Mouse (Mus musculus) activated CD4-positive, CD25-positive, alpha-beta regulatory T cell, adult 9 weeks (primary cell): Measurements from ENCODE around the gene Olfr134. TPM values are rescaled to one million over a fixed set of nuclear protein-coding genes. Genes with fewer than 3 reads are reported as not detected.

Experiments
- polyA plus RNA-seq: library from polyadenylated mRNA; unstranded; fragments of 100-300 nt; shearing (Covaris generic); gene quantifications from one replicate; pipeline ENCODE4 v1.2.1, GENCODE M21; 2017

The Olfr134 gene
- polyA plus RNA-seq = not detected

DNA sequence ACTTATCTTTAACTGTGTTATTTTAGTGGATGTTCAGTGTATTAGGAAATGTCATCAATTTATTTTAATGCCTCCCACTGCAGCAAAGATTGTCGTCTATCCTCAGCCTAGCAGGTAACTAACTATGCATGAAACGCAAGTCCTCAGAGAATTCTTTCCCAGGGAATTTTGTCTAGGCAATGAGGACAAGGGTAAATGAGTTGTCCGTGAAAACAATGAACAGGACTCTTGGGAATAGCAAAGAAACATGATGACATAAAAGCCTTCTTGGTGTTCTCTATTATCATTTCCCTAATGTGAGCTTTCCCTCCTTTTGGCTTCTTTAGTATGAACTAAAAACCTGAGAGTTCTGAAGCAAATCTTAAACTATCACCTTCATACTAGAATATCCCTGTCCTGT lies at the start of gene Olfr134:
TSS of gene Olfr134 (plus strand) at position 301 of the 400 bp plus-strand sequence.

DNA sequence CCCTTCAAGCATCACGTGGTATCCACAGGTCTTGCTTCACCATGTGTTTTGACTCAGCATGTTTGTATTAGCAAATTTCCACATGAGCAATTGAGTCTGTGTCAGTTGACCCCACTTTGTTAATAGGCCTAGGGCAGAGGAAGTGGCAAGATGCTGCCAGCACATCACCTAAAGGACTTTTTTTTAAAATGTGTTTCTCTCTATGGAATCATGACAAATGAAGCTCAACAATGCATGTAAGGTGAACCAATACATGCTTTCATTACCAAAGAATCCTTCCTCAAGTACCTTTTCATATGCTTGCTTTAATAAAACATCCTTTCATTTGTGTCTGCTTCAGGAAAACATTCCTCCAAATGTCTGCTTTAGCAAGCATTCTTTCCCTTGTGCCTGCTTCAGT lies 36.8 kb upstream of the Olfr134 start, which contains the start of gene Olfr132:
TSS of gene Olfr132 (minus strand) at position 101 of the 400 bp plus-strand sequence.

DNA sequence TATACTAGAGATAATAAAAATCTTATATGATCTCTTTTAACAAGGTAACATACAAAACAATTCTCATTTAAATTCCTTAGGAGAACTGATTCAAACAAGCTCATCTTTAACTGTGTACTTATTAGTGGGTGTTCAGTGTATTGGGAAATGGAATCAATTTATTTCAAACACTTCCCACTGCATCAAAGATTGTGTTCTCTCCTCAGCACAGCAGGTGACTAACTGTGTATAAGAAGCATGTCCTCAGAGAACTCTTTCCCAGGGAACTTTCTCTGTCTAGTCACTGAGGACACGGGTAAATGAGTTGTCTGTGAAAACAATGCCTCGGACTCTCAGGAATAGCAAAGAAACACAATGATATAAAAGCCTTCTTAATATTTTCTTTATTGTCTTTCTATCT lies 26.2 kb upstream of the Olfr134 start, which contains the start of gene Olfr133:
TSS of gene Olfr133 (plus strand) at position 301 of the 400 bp plus-strand sequence.

DNA sequence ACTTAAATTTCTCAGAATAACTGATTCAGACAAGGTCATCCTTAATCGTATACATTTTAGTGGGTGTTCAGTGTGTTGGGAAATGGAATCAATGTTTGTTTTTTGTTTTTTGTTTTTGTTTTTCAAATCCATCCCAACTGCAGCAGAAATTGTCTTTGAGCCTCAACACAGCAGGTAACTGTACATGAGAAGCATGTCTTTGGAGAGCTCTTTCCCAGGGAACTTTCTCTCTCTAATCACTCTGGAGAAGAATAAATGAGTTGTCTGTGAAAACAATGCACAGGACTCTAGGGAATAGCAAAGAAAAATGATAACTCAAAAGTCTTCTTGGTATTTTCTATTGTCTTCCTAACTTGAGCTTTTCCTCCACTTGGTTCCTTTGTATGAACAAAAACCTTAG lies 32.8 kb downstream of the Olfr134 start, which contains the start of gene Olfr135:
TSS of gene Olfr135 (plus strand) at position 301 of the 400 bp plus-strand sequence.

Other genes with a start within 250 kb of the Olfr134 start
- not detected for gene Olfr761, start 218.3 kb upstream of the Olfr134 start, polyA plus RNA-seq
- not detected for gene Olfr129, start 111.3 kb upstream of the Olfr134 start, polyA plus RNA-seq
- not detected for gene Olfr130, start 107.5 kb upstream of the Olfr134 start, polyA plus RNA-seq
- not detected for gene Olfr131, start 82.7 kb upstream of the Olfr134 start, polyA plus RNA-seq
- gene Olfr132, start 36.9 kb upstream of the Olfr134 start, polyA plus RNA-seq = not detected
- gene Olfr133, start 26.1 kb upstream of the Olfr134 start, polyA plus RNA-seq = not detected
- gene Olfr135, start 32.9 kb downstream of the Olfr134 start, polyA plus RNA-seq = not detected
- not detected for gene Olfr138, start 89.6 kb downstream of the Olfr134 start, polyA plus RNA-seq
- 0.16 TPM for gene Olfr137, start 136.2 kb downstream of the Olfr134 start, polyA plus RNA-seq
- not detected for gene Olfr136, start 158.4 kb downstream of the Olfr134 start, polyA plus RNA-seq
- gene Esp36, start 248.8 kb downstream of the Olfr134 start, polyA plus RNA-seq = not detected